Mouse (Mus musculus): ENCODE data around the gene Dennd1b.

The Dennd1b gene

GRCm38 (mm10) chr1:139087564-139087963 lies 124.3 kb downstream of the Dennd1b start:
- no peak for DNase-seq

- DNase-seq: no peak
Observed at GRCm38 (mm10) chr1:139090744-139091143, 127.5 kb downstream of the Dennd1b start.

- no peak for DNase-seq
Observed at GRCm38 (mm10) chr1:139091701-139092100, 128.5 kb downstream of the Dennd1b start.

- DNase-seq: no peak
Observed at GRCm38 (mm10) chr1:139092144-139092543, 128.9 kb downstream of the Dennd1b start.

- DNase-seq: no peak
Observed at GRCm38 (mm10) chr1:139092722-139093121, 129.5 kb downstream of the Dennd1b start.

GRCm38 (mm10) chr1:139096369-139096768 lies 133.1 kb downstream of the Dennd1b start:
- DNase-seq: no peak

- DNase-seq: no peak
Observed at GRCm38 (mm10) chr1:139098088-139098487, 134.9 kb downstream of the Dennd1b start.

GRCm38 (mm10) chr1:139101725-139102124 lies 138.5 kb downstream of the Dennd1b start:
- no peak for DNase-seq

GRCm38 (mm10) chr1:139108251-139108650 lies 145.0 kb downstream of the Dennd1b start:
- DNase-seq: no peak

- DNase-seq: no peak
Observed at GRCm38 (mm10) chr1:139122626-139123025, 159.4 kb downstream of the Dennd1b start.

- no peak for DNase-seq
Observed at GRCm38 (mm10) chr1:139139644-139140043, 176.4 kb downstream of the Dennd1b start.

- DNase-seq: no peak
Observed at GRCm38 (mm10) chr1:139145516-139145915, 182.3 kb downstream of the Dennd1b start.

GRCm38 (mm10) chr1:139146306-139146705 lies 183.1 kb downstream of the Dennd1b start:
- no peak for DNase-seq

- no peak for DNase-seq
Observed at GRCm38 (mm10) chr1:139153006-139153405, 189.8 kb downstream of the Dennd1b start.

GRCm38 (mm10) chr1:139153493-139153892 lies 190.3 kb downstream of the Dennd1b start:
- DNase-seq: no peak

GRCm38 (mm10) chr1:139156397-139156796 lies 193.2 kb downstream of the Dennd1b start:
- DNase-seq: no peak

- DNase-seq: no peak
Observed at GRCm38 (mm10) chr1:139161619-139162018, 198.4 kb downstream of the Dennd1b start.

GRCm38 (mm10) chr1:139162814-139163213 lies 199.6 kb downstream of the Dennd1b start:
- DNase-seq: no peak

- no peak for DNase-seq
Observed at GRCm38 (mm10) chr1:139174058-139174832, 211.0 kb downstream of the Dennd1b start.

GRCm38 (mm10) chr1:139179707-139180106 lies 216.5 kb downstream of the Dennd1b start:
- DNase-seq: no peak

GRCm38 (mm10) chr1:139180481-139181149 lies 217.4 kb downstream of the Dennd1b start:
- DNase-seq: no peak

- DNase-seq: no peak
Observed at GRCm38 (mm10) chr1:139192635-139193034, 229.4 kb downstream of the Dennd1b start.

- no peak for DNase-seq
Observed at GRCm38 (mm10) chr1:139194011-139194410, 230.8 kb downstream of the Dennd1b start.

- DNase-seq: no peak
Observed at GRCm38 (mm10) chr1:139194428-139195028, 231.3 kb downstream of the Dennd1b start.

All from right cerebral cortex, postnatal 14 days (tissue).